Mouse (Mus musculus) kidney, adult 8-10 months (tissue): ENCODE data around the gene Wdr49.
"Not testable (repeated sequence)": the region's sequence is repeated elsewhere in the genome, so short reads cannot be mapped to it uniquely, and the experiment has no call there.

Experiments
- DNase-seq, 2 experiments: peaks; one replicate each; pipeline ENCODE4 v3.0.0; 2022

The Wdr49 gene

GRCm38 (mm10) chr3:75299464-75299863, 182.5 kb downstream of the Wdr49 start:
- DNase-seq = not testable (repeated sequence)

- no peak for DNase-seq
These were observed 184.2 kb downstream of the Wdr49 start for GRCm38 (mm10) chr3:75297758-75298111.

- DNase-seq = no peak
These were observed 184.8 kb downstream of the Wdr49 start for GRCm38 (mm10) chr3:75297026-75297757.

- no peak for DNase-seq
These were observed 188.7 kb downstream of the Wdr49 start for GRCm38 (mm10) chr3:75293243-75293642.

- no peak for DNase-seq
These were observed 204.5 kb downstream of the Wdr49 start for GRCm38 (mm10) chr3:75277455-75277854.

GRCm38 (mm10) chr3:75276522-75276921, 205.4 kb downstream of the Wdr49 start:
- no peak for DNase-seq

- DNase-seq = no peak
These were observed 206.8 kb downstream of the Wdr49 start for GRCm38 (mm10) chr3:75275127-75275526.

- DNase-seq = no peak
These were observed 212.0 kb downstream of the Wdr49 start, which contains the start of gene Serpini2 for GRCm38 (mm10) chr3:75269978-75270377. Serpini2 (minus strand) TSS chr3:75270078.

- DNase-seq = no peak
These were observed 222.6 kb downstream of the Wdr49 start for GRCm38 (mm10) chr3:75259356-75259755.
